Mouse (Mus musculus) urinary bladder, postnatal 25 days (tissue): ENCODE data around the gene Alkbh4.
"Not testable (repeated sequence)": the region's sequence is repeated elsewhere in the genome, so short reads cannot be mapped to it uniquely, and the experiment has no call there.

Experiments
- DNase-seq: peaks from one replicate; pipeline ENCODE4 v3.0.0; 2022; ENCODE audit warnings: low spot score

Gene Alkbh4

GRCm38 (mm10) chr5:136143161-136143755 lies 7.3 kb downstream of the Alkbh4 start:
- no peak for DNase-seq

DNA sequence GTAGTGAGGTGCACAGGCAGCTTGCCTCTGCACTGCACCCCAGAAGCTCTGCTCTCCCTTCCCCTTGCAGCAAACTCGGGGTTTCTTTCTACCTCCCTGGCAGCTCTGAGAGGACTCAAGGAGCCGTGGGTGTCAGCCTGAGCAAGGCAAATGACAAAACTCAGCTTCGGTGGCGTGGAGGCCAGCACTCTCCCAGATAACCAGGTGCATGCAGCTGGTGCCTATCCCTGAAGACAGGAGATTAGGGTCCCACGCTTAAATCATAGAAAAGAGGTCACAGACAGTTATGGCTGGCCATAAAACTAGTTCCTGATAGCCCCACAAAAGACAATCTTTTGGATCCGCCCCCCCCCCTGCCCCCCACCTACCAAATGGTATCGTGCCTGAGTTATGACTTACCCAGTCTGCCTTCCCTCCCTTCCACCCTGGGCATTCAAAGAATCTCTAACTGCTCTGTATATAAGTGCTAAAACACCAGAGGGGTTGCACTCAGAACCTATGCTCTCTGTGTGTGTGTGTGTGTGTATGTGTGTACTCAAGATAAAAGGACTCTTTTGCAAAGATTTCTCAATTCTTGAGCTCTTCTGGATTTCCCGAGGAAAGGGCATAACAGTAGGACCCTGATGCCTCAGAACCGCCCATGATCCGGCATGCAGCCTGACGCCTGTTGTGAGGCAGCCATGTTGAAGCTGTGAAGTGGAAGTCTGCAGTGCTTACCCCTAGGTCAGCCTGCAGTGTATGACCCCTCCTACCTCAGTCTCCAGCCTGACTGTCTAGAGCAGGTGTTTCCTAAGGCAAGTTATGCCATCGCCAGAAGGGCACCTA lies 8.9 kb downstream of the Alkbh4 start:
- DNase-seq, result no peak

DNA sequence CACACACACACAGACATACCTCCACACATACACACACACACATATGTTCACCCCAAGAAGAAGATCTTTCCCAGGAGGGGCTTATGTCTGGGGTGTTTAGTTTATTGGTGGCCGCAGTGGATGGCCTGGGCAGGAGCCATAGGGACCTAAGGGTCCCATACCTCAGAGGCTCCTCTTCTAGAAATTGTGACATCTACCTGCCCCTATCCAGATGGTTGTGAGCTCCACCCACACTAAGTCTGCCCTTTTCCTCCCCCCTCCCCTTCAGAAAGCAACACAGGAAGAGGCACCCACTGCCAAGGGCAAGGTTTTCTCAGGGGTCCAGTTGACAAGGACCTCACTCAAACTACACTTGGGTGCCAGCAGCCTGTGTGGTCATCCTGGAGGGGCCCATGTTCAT lies 11.0 kb downstream of the Alkbh4 start:
- no peak for DNase-seq

DNA sequence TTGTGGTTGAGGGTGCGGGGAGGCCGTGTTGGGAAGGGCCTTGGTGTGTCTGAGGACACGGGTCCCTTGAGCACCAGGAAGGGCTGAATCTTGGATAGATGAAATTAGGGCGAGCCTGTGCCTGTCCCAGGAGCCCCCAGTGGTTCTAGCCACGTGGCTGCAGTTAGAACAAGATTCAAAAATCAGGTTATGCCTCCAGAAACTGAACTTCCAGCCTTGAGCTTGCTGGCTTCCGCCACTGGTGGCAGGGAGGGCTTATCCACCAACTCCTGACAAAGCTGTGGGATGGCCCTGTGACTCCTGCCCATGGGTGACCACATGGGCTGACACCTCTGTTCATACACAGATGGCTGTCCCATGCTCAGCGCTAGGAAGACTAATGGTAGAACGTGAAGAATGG lies 11.8 kb downstream of the Alkbh4 start:
- DNase-seq, result no peak

GRCm38 (mm10) chr5:136149134-136149576 lies 13.2 kb downstream of the Alkbh4 start:
- DNase-seq, result not testable (repeated sequence)

DNA sequence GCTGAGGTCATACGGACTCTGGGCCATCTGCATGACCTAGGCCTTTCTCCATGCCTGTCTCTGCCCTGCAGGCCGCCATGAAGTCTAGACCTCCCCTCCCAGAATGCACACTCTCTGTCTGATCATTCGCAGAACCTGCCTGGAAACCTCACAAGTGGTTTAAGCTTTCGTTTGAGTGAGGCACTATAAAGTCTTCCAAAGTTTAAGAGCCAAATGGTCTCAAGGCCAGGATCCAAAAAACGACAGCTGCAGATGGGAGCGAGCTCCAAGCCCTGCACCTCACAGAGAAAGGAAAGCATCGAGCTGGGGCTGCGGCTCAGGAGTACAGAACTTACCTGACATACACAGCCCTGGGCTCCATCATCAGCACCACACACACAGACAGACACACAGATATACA lies 16.4 kb downstream of the Alkbh4 start:
- no peak for DNase-seq

DNA sequence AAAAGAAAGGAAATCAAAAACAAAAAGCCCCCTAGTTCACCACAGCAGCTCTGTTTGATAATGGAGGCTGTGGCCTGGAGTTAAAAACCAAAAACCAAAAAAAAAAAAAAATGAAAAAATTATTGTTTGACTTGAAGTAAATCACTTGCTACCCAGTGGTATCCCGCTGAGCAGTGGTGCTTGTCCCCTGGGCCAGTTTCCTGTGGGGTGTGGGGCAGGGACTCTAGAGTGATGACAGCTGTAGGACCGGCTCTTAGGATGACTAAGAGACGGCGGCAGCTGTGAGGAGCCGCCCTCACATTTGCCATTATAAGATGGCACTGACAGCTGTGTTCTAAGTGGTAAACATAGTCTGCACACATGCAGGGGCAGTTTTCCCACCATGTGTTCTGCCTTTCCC lies 19.5 kb downstream of the Alkbh4 start:
- DNase-seq, result no peak

- DNase-seq, result not testable (repeated sequence)
Measured at GRCm38 (mm10) chr5:136160084-136160483, 24.1 kb downstream of the Alkbh4 start.

DNA sequence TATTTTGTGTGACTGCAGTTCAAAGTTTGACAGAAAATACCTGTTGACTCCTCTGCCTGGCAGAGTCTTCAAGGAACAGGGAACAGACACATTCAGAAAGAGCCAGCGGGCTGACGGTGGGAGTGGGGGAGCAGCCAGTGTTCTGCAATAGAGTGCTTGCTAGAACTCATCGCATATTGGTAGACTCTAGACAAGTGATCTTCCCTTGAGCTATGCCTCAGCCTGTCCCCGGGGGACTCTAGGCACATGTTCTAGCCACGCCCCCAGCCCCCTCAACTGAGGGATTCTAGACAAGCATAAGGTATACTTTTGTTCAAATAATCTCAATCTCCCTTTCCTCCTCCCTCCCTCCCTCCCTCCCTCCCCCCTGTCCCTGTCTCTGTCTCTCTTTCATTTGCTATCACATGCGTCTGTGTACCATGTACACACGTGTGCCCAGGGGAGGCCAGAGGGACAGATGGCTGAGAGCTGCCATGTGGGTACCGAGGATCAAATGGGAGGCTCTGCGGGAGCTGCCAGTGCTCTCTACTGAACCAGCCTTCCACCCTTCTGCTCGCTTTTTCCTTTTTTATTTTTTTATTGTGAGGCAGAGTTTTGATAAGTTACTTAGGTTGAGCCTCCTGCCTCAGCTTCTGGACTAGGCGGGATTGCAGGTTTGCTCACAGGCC lies 28.0 kb downstream of the Alkbh4 start:
- DNase-seq, result no peak

- DNase-seq, result no peak
Measured at GRCm38 (mm10) chr5:136165246-136165645, 29.3 kb downstream of the Alkbh4 start.

DNA sequence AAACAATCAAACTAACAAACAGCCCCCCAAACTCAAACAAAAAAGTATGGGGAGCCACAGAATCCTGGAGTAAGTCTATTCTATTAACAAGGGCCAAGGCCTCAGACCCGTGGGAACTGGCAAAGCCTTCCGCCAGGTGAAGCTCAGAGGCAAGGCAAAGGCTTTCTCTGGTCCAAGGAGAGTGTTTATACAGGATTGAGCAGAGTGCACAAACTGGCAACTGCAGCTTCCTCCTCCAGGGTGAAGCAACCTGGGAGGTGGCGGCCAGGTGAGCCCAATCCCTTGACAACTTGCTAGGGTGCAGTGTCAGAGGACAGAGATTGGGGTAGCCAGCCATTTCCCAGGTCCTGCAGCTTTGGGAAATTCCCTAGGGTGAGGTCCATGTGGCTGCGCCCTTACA lies 31.4 kb downstream of the Alkbh4 start:
- no peak for DNase-seq

- DNase-seq, result no peak
Measured at GRCm38 (mm10) chr5:136168071-136168470, 32.1 kb downstream of the Alkbh4 start.

DNA sequence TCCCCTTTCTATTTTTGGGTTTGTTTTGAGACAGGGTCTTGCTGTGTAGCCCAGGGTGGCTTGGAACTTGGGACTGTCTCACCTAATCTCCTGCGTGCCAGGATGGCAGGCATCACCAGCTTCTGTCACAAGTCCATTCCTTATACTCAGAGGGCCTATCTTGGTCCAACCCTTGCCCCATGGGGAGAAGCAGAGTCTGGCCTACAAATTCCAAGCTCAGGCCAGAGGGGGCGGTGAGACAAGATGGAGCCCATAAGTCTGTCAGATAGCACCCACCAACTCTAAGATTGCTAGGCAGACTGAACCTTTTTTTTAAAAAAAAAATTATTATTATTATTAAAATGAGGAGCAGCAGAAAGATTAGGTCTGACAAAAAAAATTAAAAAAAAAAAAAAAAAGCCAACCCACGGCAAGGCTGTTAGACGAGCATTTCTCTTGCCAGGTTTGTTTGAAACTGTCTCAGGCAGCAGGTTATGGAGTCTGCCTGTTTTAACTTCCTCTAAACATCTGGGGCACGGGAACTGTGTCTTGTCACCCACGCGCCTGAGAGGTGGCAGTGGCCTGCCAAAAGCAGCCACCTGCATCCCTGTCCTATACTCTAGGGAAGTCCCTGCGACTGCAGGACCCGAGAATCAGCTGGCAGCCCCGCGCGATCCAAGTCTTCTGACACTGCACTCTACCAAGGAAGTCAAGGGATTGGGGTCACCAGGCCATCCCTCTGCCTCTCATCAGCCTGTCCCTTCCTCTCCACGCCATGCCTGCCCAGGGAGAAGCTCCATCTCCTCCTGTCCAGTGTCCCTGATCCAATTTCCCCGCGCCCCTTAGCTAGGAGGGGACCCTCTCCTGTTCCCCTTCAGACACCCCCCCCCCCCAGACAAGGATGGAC lies 33.9 kb downstream of the Alkbh4 start:
- peak; percentile 15 for DNase-seq

GRCm38 (mm10) chr5:136170512-136171362 lies 34.8 kb downstream of the Alkbh4 start, which contains the start of gene Orai2:
TSS of gene Orai2 (minus strand) at chr5:136170713.
- peak; percentile 74 for DNase-seq

GRCm38 (mm10) chr5:136171363-136172341 lies 35.7 kb downstream of the Alkbh4 start:
- DNase-seq, result peak; percentile 18

- DNase-seq, result no peak
Measured at GRCm38 (mm10) chr5:136172939-136173338, 37.0 kb downstream of the Alkbh4 start.

DNA sequence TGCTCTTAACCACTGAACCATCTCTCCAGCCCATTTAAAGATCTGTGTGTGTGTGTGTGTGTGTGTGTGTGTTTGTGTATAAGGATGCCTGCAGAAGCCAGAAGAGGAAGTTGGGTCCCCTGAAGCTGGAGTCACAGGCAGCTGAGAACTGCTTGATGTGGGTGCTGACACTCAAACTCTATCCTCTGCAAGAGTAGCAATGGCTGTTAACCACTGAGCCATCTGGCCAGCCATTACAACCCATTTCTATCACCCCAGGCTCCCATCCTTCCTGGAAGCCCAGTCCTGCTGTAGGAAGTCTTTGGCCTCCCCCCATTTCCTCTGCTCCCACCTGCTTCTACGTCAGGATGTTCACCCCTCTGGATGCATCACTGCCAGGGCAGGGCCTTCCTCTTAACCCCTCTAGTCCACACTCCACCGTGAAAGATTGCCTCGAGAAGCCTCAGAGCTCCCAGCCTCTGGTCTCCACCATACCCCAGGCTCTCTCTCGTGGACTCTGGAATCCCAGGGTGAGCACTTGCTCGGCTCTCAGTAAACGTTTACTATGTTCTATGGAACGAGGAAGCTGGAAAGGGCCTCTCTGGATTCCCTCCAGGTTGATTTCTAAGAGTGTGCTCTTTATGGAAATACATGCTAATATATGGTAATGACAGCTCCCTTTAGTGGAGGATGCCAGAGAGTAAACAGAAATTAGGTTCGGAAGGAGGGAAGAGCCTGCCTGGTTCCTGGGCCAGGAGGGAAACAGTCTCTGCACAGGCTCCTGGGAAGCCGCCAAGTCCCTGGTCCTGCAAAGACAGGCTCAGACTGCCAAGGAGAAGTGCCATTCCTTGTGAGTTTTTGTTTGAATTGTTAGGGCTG lies 37.9 kb downstream of the Alkbh4 start:
- peak; percentile 36 for DNase-seq

GRCm38 (mm10) chr5:136179594-136179993 lies 43.6 kb downstream of the Alkbh4 start:
- no peak for DNase-seq

DNA sequence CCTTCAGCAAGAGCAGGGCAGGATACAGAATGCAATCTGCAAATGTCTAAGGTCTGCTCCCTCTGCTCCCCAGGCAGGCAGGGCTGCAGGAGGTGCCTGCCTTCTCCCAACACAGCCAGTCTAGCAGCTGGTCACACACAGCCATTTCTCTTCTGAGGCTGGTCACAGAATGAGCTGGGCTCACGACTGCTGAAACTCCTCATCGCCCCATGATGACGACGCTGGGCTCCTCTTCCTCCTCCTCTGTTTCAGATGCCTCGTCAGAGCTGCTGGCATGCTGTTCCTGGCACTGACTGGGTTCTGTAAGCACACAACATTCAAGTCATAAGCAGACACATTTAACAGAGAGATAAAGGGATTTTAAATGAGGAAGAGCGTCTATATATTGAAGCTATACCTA lies 45.3 kb downstream of the Alkbh4 start:
- DNase-seq, result no peak
